Mouse (Mus musculus): ENCODE measurements at regions not wholly inside any gene's neighbourhood (a gene's known extent, or its start where the extent isn't known, plus 50 kb on each side); places are given as distances from the start of the nearest gene placed in this dataset.

DNA sequence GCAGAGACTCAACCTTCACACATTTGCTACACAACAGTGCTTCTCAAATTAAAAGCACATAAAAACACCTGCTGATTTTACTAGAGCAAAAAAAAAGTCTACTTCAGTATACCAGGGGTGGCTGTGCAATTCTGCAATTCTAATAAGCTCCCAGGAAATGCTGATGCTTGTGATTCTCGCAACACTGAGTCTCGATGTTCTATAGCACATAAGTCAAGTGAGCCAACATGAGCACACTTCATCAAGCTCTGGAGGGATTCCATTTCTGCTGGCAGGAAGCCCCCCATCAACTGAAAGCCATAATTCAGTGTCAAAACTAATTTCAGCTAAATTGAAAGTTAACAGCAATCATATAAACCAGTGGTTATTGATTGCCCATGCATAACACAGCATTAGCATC, 2676.7 kb upstream of the Gm6569 start:
- no peak overlapping the region for H3K27ac ChIP-seq (ENCODE audit: low read depth, low read length)
- H3K4me1 ChIP-seq (ENCODE audit: control insufficient read depth, insufficient read depth, low read length), result no peaks in the 10 kb centered on the region
- H3K9me3 ChIP-seq (ENCODE audit: control insufficient read depth, low read length), result no peaks in the 10 kb centered on the region
- H3K27me3 ChIP-seq (ENCODE audit: control insufficient read depth, insufficient read depth, low read length), result no peaks in the 10 kb centered on the region
- 89% methylated on average over 2 of the region's 2 CpGs for WGBS
- ATAC-seq (ENCODE audit: insufficient read depth, low FRiP score, low TSS enrichment) (no peak), DNase-seq (ENCODE audit: low spot score) (no peak)
- H3K36me3 ChIP-seq (ENCODE audit: control insufficient read depth, insufficient read depth, low read length), result no peaks in the 10 kb centered on the region
- no peak overlapping the region for H3K9ac ChIP-seq (ENCODE audit: low read length)
- H3K4me3 ChIP-seq (ENCODE audit: low read depth, low read length), result no peak overlapping the region
- H3K4me2 ChIP-seq (ENCODE audit: low read depth), result no peak overlapping the region

DNA sequence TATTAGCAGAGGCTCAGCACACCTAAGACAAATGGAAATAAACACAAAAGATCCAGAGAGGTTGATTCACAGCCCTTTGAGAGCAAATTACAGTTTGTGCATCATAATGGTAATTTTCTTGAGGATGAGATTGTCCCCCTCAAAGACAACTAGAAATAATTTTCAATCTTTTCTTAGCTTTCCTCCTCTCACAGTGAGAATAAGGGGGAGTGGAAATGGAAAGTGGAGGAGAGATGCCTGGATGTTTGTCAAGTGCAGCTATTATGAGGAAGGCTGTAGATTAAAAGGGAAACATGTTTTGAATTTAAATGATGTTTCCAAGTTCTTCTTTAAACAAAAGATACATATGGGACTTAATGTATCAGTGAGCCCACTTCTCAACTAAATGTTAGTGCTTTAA, 2672.3 kb upstream of the Gm6569 start:
- ATAC-seq (ENCODE audit: insufficient read depth, low FRiP score, low TSS enrichment), result no peak
- no peak overlapping the region for H3K4me2 ChIP-seq (ENCODE audit: low read depth)
- H3K27me3 ChIP-seq (ENCODE audit: control insufficient read depth, insufficient read depth, low read length), result no peaks in the 10 kb centered on the region
- no peak overlapping the region for H3K9ac ChIP-seq (ENCODE audit: low read length)
- H3K4me1 ChIP-seq (ENCODE audit: control insufficient read depth, insufficient read depth, low read length), result no peaks in the 10 kb centered on the region
- H3K4me3 ChIP-seq (ENCODE audit: low read depth, low read length), result no peak overlapping the region
- no peaks in the 10 kb centered on the region for H3K9me3 ChIP-seq (ENCODE audit: control insufficient read depth, low read length)
- H3K27ac ChIP-seq (ENCODE audit: low read depth, low read length), result no peak overlapping the region
- no peak for DNase-seq (ENCODE audit: low spot score)
- H3K36me3 ChIP-seq (ENCODE audit: control insufficient read depth, insufficient read depth, low read length), result no peaks in the 10 kb centered on the region

DNA sequence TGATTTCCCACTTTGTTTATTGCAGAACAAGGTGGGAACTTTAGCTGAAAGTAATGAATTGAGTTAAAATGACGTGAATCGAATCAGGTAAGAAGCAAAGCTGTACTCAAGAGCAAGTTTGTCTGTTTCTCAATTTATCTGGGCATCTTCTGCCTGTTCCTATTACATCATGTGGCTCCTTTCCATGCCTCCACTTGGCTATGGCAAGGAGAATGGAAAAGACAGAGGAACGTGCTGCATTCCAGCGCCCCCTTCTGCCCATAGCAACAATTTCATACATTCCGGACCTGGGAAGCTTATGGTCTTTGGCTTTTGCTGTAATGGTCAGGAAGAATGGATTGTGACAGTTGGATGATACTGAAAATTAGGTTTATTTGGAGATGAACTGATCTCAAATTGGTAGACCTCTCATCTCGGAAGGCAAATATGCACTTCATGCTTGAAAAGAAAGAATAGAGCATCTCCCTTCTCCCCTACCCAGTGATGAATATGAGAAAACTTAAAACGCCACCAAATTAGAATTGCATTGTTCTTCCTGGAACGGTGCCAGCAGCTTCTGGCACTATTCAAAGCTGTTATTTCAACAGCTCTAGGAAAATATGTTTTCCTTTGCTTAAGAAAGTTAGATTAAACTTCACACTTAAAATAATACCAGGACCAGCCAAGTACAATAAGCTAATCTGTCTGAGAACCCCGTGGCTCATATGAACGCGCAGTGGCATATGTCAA, 2639.2 kb upstream of the Gm6569 start:
- 65% methylated on average over 11 of the region's 11 CpGs for WGBS
- Histone ChIP-seq H3K36me3 (ENCODE audit: control insufficient read depth, insufficient read depth, low read length) (no peaks in the 10 kb centered on the region), H3K9me3 (ENCODE audit: control insufficient read depth, low read length) (no peaks in the 10 kb centered on the region), H3K4me3 (ENCODE audit: low read depth, low read length) (no peak overlapping the region), H3K4me2 (ENCODE audit: low read depth) (no peak overlapping the region), H3K9ac (ENCODE audit: low read length) (no peak overlapping the region), H3K4me1 (ENCODE audit: control insufficient read depth, insufficient read depth, low read length) (no peaks in the 10 kb centered on the region), H3K27me3 (ENCODE audit: control insufficient read depth, insufficient read depth, low read length) (no peaks in the 10 kb centered on the region), H3K27ac (ENCODE audit: low read depth, low read length) (no peak overlapping the region)
- peak; percentile 63; the same call in 1 of the 2 replicates for ATAC-seq (ENCODE audit: insufficient read depth, low FRiP score, low TSS enrichment)
- DNase-seq (ENCODE audit: low spot score), result peak; percentile 33

- H3K9ac ChIP-seq (ENCODE audit: low read length), result no peak overlapping the region
- WGBS, result 41% methylated on average over 9 of the region's 9 CpGs
- H3K27ac ChIP-seq (ENCODE audit: low read depth, low read length), result no peak overlapping the region
- H3K27me3 ChIP-seq (ENCODE audit: control insufficient read depth, insufficient read depth, low read length), result no peaks in the 10 kb centered on the region
- DNase-seq (ENCODE audit: low spot score) (peak; percentile 84), ATAC-seq (ENCODE audit: insufficient read depth, low FRiP score, low TSS enrichment) (peak; percentile 72; the same call in 1 of the 2 replicates)
- no peak overlapping the region for H3K4me3 ChIP-seq (ENCODE audit: low read depth, low read length)
- no peaks in the 10 kb centered on the region for H3K9me3 ChIP-seq (ENCODE audit: control insufficient read depth, low read length)
- H3K4me2 ChIP-seq (ENCODE audit: low read depth), result no peak overlapping the region
- no peaks in the 10 kb centered on the region for H3K36me3 ChIP-seq (ENCODE audit: control insufficient read depth, insufficient read depth, low read length)
- no peaks in the 10 kb centered on the region for H3K4me1 ChIP-seq (ENCODE audit: control insufficient read depth, insufficient read depth, low read length)
These were observed 2593.6 kb upstream of the Gm6569 start for GRCm38 (mm10) chr15:71240647-71241351.

DNA sequence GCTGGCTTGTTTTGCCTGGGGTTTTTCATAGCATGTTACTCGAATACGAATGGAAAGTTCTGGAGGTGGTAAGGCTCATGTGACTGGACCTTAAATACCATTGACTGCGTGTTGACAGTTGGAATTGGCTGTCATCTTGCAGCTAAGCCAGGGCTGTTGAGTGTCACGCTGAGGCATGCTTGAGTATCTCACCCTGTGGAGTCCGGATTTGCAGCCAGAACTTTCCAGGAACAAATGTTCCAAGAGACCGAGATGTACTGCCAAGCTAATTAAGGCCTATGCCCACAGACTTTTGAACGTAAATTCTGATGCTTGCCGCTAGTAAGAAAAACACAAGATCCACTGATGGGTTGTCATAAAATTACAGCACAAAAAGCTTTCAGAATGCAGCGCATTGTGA, 2590.8 kb upstream of the Gm6569 start:
- ATAC-seq (ENCODE audit: insufficient read depth, low FRiP score, low TSS enrichment) (no peak), DNase-seq (ENCODE audit: low spot score) (no peak)
- H3K4me3 ChIP-seq (ENCODE audit: low read depth, low read length), result no peak overlapping the region
- H3K36me3 ChIP-seq (ENCODE audit: control insufficient read depth, insufficient read depth, low read length), result no peaks in the 10 kb centered on the region
- no peaks in the 10 kb centered on the region for H3K27me3 ChIP-seq (ENCODE audit: control insufficient read depth, insufficient read depth, low read length)
- H3K9me3 ChIP-seq (ENCODE audit: control insufficient read depth, low read length), result no peaks in the 10 kb centered on the region
- no peak overlapping the region for H3K9ac ChIP-seq (ENCODE audit: low read length)
- WGBS, result 86% methylated on average over 9 of the region's 9 CpGs
- H3K4me2 ChIP-seq (ENCODE audit: low read depth), result no peak overlapping the region
- H3K4me1 ChIP-seq (ENCODE audit: control insufficient read depth, insufficient read depth, low read length), result no peaks in the 10 kb centered on the region
- H3K27ac ChIP-seq (ENCODE audit: low read depth, low read length), result no peak overlapping the region

GRCm38 (mm10) chr15:71275876-71276565, 2558.3 kb upstream of the Gm6569 start:
- H3K9ac ChIP-seq (ENCODE audit: low read length), result no peak overlapping the region
- 94% methylated on average over 2 of the region's 2 CpGs for WGBS
- no peak overlapping the region for H3K27ac ChIP-seq (ENCODE audit: low read depth, low read length)
- H3K9me3 ChIP-seq (ENCODE audit: control insufficient read depth, low read length), result no peaks in the 10 kb centered on the region
- H3K4me2 ChIP-seq (ENCODE audit: low read depth), result no peak overlapping the region
- no peaks in the 10 kb centered on the region for H3K27me3 ChIP-seq (ENCODE audit: control insufficient read depth, insufficient read depth, low read length)
- no peak for ATAC-seq (ENCODE audit: insufficient read depth, low FRiP score, low TSS enrichment)
- no peak for DNase-seq (ENCODE audit: low spot score)
- no peak overlapping the region for H3K4me3 ChIP-seq (ENCODE audit: low read depth, low read length)
- no peaks in the 10 kb centered on the region for H3K36me3 ChIP-seq (ENCODE audit: control insufficient read depth, insufficient read depth, low read length)
- no peaks in the 10 kb centered on the region for H3K4me1 ChIP-seq (ENCODE audit: control insufficient read depth, insufficient read depth, low read length)

DNA sequence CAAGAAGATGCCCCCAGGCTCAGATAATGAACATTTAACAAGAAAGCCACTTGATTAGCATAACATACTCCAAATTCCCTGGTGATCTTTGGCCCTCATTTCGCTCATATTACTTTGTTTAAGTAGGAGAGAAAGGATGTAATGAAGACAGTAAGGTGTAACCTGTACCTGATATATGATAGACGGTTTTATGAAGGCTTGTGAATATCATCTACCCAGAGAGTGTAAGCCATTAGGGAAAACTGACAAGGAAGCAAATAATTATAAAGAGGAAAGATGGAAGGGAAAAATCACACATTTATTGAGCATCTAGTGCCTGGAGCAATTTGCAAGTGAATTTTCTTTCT, 2557.8 kb upstream of the Gm6569 start:
- H3K4me3 ChIP-seq (ENCODE audit: low read depth, low read length), result no peak overlapping the region
- H3K36me3 ChIP-seq (ENCODE audit: control insufficient read depth, insufficient read depth, low read length), result no peaks in the 10 kb centered on the region
- H3K4me2 ChIP-seq (ENCODE audit: low read depth), result no peak overlapping the region
- no peaks in the 10 kb centered on the region for H3K9me3 ChIP-seq (ENCODE audit: control insufficient read depth, low read length)
- ATAC-seq (ENCODE audit: insufficient read depth, low FRiP score, low TSS enrichment), result no peak
- H3K4me1 ChIP-seq (ENCODE audit: control insufficient read depth, insufficient read depth, low read length), result no peaks in the 10 kb centered on the region
- DNase-seq (ENCODE audit: low spot score), result no peak
- WGBS, result 82% methylated on average over 2 of the region's 2 CpGs
- no peaks in the 10 kb centered on the region for H3K27me3 ChIP-seq (ENCODE audit: control insufficient read depth, insufficient read depth, low read length)
- H3K27ac ChIP-seq (ENCODE audit: low read depth, low read length), result no peak overlapping the region
- H3K9ac ChIP-seq (ENCODE audit: low read length), result no peak overlapping the region

DNA sequence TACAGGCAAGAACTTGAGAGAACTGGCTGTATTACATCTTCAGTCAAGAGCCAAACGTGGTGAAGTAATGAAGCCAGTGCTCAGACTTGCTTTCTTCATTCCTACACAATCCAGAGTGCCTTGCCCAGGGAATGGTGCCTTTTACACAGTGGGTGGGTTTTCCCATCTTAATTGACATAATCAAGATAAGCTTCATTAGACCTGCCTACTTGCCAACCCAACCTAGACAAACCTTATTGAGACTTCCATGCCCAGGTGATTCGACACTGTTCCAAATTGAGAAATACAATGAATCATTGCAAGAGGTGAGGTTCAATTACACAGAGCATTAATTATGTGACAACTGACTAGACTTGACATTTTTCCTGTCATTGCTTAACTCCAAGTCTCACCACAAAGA, 2557.0 kb upstream of the Gm6569 start:
- 80% methylated on average over 2 of the region's 2 CpGs for WGBS
- no peak overlapping the region for H3K27ac ChIP-seq (ENCODE audit: low read depth, low read length)
- no peak for ATAC-seq (ENCODE audit: insufficient read depth, low FRiP score, low TSS enrichment)

GRCm38 (mm10) chr15:71283775-71284174, 2550.6 kb upstream of the Gm6569 start:
- Histone ChIP-seq H3K9me3 (ENCODE audit: control insufficient read depth, low read length) (no peaks in the 10 kb centered on the region), H3K9ac (ENCODE audit: low read length) (no peak overlapping the region), H3K4me1 (ENCODE audit: control insufficient read depth, insufficient read depth, low read length) (no peaks in the 10 kb centered on the region), H3K4me3 (ENCODE audit: low read depth, low read length) (no peak overlapping the region), H3K36me3 (ENCODE audit: control insufficient read depth, insufficient read depth, low read length) (no peaks in the 10 kb centered on the region), H3K27ac (ENCODE audit: low read depth, low read length) (no peak overlapping the region), H3K27me3 (ENCODE audit: control insufficient read depth, insufficient read depth, low read length) (no peaks in the 10 kb centered on the region), H3K4me2 (ENCODE audit: low read depth) (no peak overlapping the region)
- ATAC-seq (ENCODE audit: insufficient read depth, low FRiP score, low TSS enrichment), result no peak
- WGBS, result 84% methylated on average over 3 of the region's 3 CpGs
- DNase-seq (ENCODE audit: low spot score), result no peak

More for the DNA sequence above, 2557.0 kb upstream of the Gm6569 start:
- Histone ChIP-seq H3K36me3 (ENCODE audit: control insufficient read depth, insufficient read depth, low read length) (no peaks in the 10 kb centered on the region), H3K9ac (ENCODE audit: low read length) (no peak overlapping the region), H3K4me2 (ENCODE audit: low read depth) (no peak overlapping the region), H3K27me3 (ENCODE audit: control insufficient read depth, insufficient read depth, low read length) (no peaks in the 10 kb centered on the region), H3K4me3 (ENCODE audit: low read depth, low read length) (no peak overlapping the region), H3K4me1 (ENCODE audit: control insufficient read depth, insufficient read depth, low read length) (no peaks in the 10 kb centered on the region), H3K9me3 (ENCODE audit: control insufficient read depth, low read length) (no peaks in the 10 kb centered on the region)
- no peak for DNase-seq (ENCODE audit: low spot score)

Measured in neural tube, embryonic 11.5 days (tissue).